Mouse (Mus musculus): ENCODE data around the gene Ccnl2.

- no peak for TF ChIP-seq CTCF (IDR thresholded peaks at IDR 0.05; ENCODE audit: borderline replicate concordance, insufficient read depth, low read length)
- peak; percentile 46 for TF ChIP-seq POLR2A (IDR thresholded peaks at IDR 0.05; ENCODE audit: low read depth, low read length)
Observed at GRCm38 (mm10) chr4:155838187-155839153, 26.2 kb downstream of the Ccnl2 start.

All from embryonic fibroblast, embryonic 13.5 days (primary cell).